Mouse (Mus musculus): ENCODE measurements around the gene Gm2115. TPM values are rescaled to one million over a fixed set of nuclear protein-coding genes. Genes with fewer than 3 reads are reported as not detected.

Gm2115 gene
- total and polyA plus RNA-seq, 3 experiments: under 0.01 to 0.14 TPM; not detected in 1

- H3K9me3 ChIP-seq (replicated peaks; ENCODE audit: low read length): no peaks in the 10 kb centered on the region
- H3K36me3 ChIP-seq (replicated peaks in 1 of 2; ENCODE audit: control insufficient read depth in 1 of 2, insufficient read depth in 1 of 2, low read length in 1 of 2): no peaks in the 10 kb centered on the region
- H3K4me3 ChIP-seq (replicated peaks in 1 of 3; ENCODE audit: low read depth in 2 of 3, low read length in 2 of 3, poor library complexity in 1 of 3): no peak overlapping the region
- H3K27ac ChIP-seq (ENCODE audit: insufficient read depth, low read depth): no peak overlapping the region
- TF ChIP-seq MAZ (IDR thresholded peaks at IDR 0.05; ENCODE audit: low read depth, low read length) (no peak), ZMIZ1 (IDR thresholded peaks at IDR 0.05; ENCODE audit: low read depth, low read length) (no peak), EP300 (IDR thresholded peaks at IDR 0.05; ENCODE audit: low read length) (no peak), JUN (IDR thresholded peaks at IDR 0.05; ENCODE audit: insufficient read depth, low read depth, low read length) (no peak), SMC3 (IDR thresholded peaks at IDR 0.05; ENCODE audit: low read depth, low read length) (no peak), JUND (conservative IDR thresholded peaks at IDR 0.05; ENCODE audit: low read depth, low read length) (no peak), ZC3H11A (IDR thresholded peaks at IDR 0.05; ENCODE audit: low read depth, low read length) (no peak), E2F4 (IDR thresholded peaks at IDR 0.05; ENCODE audit: insufficient replicate concordance, low read depth, low read length) (no peak), PAX5 (IDR thresholded peaks at IDR 0.05; ENCODE audit: low read length) (no peak), MYC (IDR thresholded peaks at IDR 0.05; ENCODE audit: low read depth, low read length) (no peak), POLR2A (IDR thresholded peaks at IDR 0.05; ENCODE audit: low read depth, low read length) (no peak), CHD1 (IDR thresholded peaks at IDR 0.05; ENCODE audit: low read depth, low read length) (no peak), RCOR1 (conservative IDR thresholded peaks at IDR 0.05; ENCODE audit: low read depth, low read length) (no peak), IRF4 (IDR thresholded peaks at IDR 0.05; ENCODE audit: low read depth, low read length) (no peak), TCF12 (IDR thresholded peaks at IDR 0.05; ENCODE audit: low read depth, low read length) (no peak)
- dilution Hi-C loops (cut with MboI; ENCODE audit: extremely low pct_ligation_motif_present, extremely low pct_unique_long_range_greater_than_20kb, low sequenced_read_pairs): no loop called here
- H3K79me2 ChIP-seq (replicated peaks; ENCODE audit: control insufficient read depth, extremely low read depth, insufficient read depth, poor library complexity, severe bottlenecking): no peaks in the 10 kb centered on the region
- H3K27me3 ChIP-seq (replicated peaks): no peaks in the 10 kb centered on the region
- in situ Hi-C loops (cut with MboI; ENCODE audit: low pct_ligation_motif_present, low pct_unique_long_range_greater_than_20kb, low sequenced_read_pairs): no loop called here
- H3K4me2 ChIP-seq (ENCODE audit: insufficient read depth, low read depth, poor library complexity, severe bottlenecking): no peak overlapping the region
- no peak for DNase-seq (ENCODE audit: extremely low read depth)
- peaks cover 0 to 16% of the 10 kb centered on the region in 2 experiments; a peak in 2 of 4 replicates for H3K4me1 ChIP-seq (ENCODE audit: control insufficient read depth in 1 of 2, insufficient read depth in 2 of 2)
- no peak overlapping the region for H3K9ac ChIP-seq (ENCODE audit: insufficient read depth, low read depth)
These were observed 26.5 kb downstream of the Gm2115 start for GRCm38 (mm10) chr7:84555294-84555693.

GRCm38 (mm10) chr7:84557332-84557731 is 28.6 kb downstream of the Gm2115 start:
- TF ChIP-seq TBP (conservative IDR thresholded peaks at IDR 0.05; ENCODE audit: low read depth, low read length) (no peak), EP300 (IDR thresholded peaks at IDR 0.05; ENCODE audit: low read length) (no peak), MXI1 (IDR thresholded peaks at IDR 0.05; ENCODE audit: low read depth, low read length) (no peak), CHD2 (IDR thresholded peaks at IDR 0.05; ENCODE audit: low read length) (no peak), USF2 (conservative IDR thresholded peaks at IDR 0.05; ENCODE audit: low read depth, low read length) (no peak), POLR2AphosphoS2 (IDR thresholded peaks at IDR 0.05; ENCODE audit: low read depth, low read length) (no peak), E2F4 (IDR thresholded peaks at IDR 0.05; ENCODE audit: insufficient replicate concordance, low read depth, low read length) (no peak)
- peaks cover 0 to under 1% of the 10 kb centered on the region in 2 experiments; a peak in 1 of 4 replicates for H3K4me1 ChIP-seq (ENCODE audit: control insufficient read depth in 1 of 2, insufficient read depth in 2 of 2)
- in situ Hi-C loops (cut with MboI; ENCODE audit: low pct_ligation_motif_present, low pct_unique_long_range_greater_than_20kb, low sequenced_read_pairs): no loop called here
- no peak overlapping the region for H3K9ac ChIP-seq (ENCODE audit: insufficient read depth, low read depth)
- H3K36me3 ChIP-seq (replicated peaks in 1 of 2; ENCODE audit: control insufficient read depth in 1 of 2, insufficient read depth in 1 of 2, low read length in 1 of 2): no peaks in the 10 kb centered on the region
- no peaks in the 10 kb centered on the region for H3K79me2 ChIP-seq (replicated peaks; ENCODE audit: control insufficient read depth, extremely low read depth, insufficient read depth, poor library complexity, severe bottlenecking)
- H3K4me2 ChIP-seq (ENCODE audit: insufficient read depth, low read depth, poor library complexity, severe bottlenecking): no peak overlapping the region
- no peaks in the 10 kb centered on the region for H3K9me3 ChIP-seq (replicated peaks; ENCODE audit: low read length)
- no peak for DNase-seq (ENCODE audit: extremely low read depth)
- no peaks in the 10 kb centered on the region for H3K27me3 ChIP-seq (replicated peaks)
- H3K4me3 ChIP-seq (replicated peaks in 1 of 3; ENCODE audit: low read depth in 2 of 3, low read length in 2 of 3, poor library complexity in 1 of 3): no peak overlapping the region
- dilution Hi-C loops (cut with MboI; ENCODE audit: extremely low pct_ligation_motif_present, extremely low pct_unique_long_range_greater_than_20kb, low sequenced_read_pairs): no loop called here
- no peak overlapping the region for H3K27ac ChIP-seq (ENCODE audit: insufficient read depth, low read depth)

Measured in CH12.LX (cell line).